Mouse (Mus musculus): ENCODE measurements at regions not wholly inside any gene's neighbourhood (a gene's known extent, or its start where the extent isn't known, plus 50 kb on each side); places are given as distances from the start of the nearest gene placed in this dataset.
A peak's percentile ranks its signal among the peaks of the same experiment; 100 is the strongest.
"Not testable (repeated sequence)": the region's sequence is repeated elsewhere in the genome, so short reads cannot be mapped to it uniquely, and the experiment has no call there.

DNA sequence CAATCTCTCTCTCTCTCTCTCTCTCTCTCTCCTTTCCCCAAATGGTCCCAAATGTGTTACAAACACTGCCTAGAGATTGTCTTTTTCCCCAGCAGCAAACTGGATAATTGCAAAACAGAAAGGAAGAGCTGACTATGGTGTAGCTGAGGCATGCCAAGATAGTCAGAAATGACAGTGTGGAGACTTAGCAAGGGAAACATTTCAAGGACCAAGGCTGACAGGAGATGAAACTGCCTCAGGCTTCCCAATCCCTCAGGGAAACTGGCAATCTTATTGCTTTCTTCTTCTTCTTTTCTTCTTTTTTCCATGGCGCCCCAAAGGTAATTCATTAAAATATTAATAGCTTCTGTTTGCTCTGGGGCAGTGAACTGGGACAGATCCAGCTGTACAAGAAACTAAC lies 1425.4 kb upstream of the Gm7489 start:
- WGBS, result 70% methylated on average over 1 of the region's 1 CpGs
- H3K36me3 ChIP-seq (replicated peaks; ENCODE audit: control insufficient read depth, insufficient read depth, low read depth, low read length), result no peaks in the 10 kb centered on the region
- no peaks in the 10 kb centered on the region for H3K4me1 ChIP-seq (ENCODE audit: control insufficient read depth, insufficient read depth, low read length)
- DNase-seq (ENCODE audit: low spot score), result no peak
- no peak overlapping the region for H3K4me3 ChIP-seq (ENCODE audit: low read depth, low read length)
- no peaks in the 10 kb centered on the region for H3K9me3 ChIP-seq (replicated peaks; ENCODE audit: control insufficient read depth, low read length)
- no peak overlapping the region for H3K4me2 ChIP-seq (ENCODE audit: low read depth, low read length)
- no peak for ATAC-seq (replicated peaks; ENCODE audit: insufficient number of reproducible peaks, low FRiP score, low TSS enrichment, low read depth)
- no peak overlapping the region for H3K27ac ChIP-seq (replicated peaks; ENCODE audit: low read depth, low read length)
- H3K27me3 ChIP-seq (ENCODE audit: control insufficient read depth, insufficient read depth, low read length), result no peaks in the 10 kb centered on the region
- no peak overlapping the region for H3K9ac ChIP-seq (replicated peaks; ENCODE audit: low read length)

DNA sequence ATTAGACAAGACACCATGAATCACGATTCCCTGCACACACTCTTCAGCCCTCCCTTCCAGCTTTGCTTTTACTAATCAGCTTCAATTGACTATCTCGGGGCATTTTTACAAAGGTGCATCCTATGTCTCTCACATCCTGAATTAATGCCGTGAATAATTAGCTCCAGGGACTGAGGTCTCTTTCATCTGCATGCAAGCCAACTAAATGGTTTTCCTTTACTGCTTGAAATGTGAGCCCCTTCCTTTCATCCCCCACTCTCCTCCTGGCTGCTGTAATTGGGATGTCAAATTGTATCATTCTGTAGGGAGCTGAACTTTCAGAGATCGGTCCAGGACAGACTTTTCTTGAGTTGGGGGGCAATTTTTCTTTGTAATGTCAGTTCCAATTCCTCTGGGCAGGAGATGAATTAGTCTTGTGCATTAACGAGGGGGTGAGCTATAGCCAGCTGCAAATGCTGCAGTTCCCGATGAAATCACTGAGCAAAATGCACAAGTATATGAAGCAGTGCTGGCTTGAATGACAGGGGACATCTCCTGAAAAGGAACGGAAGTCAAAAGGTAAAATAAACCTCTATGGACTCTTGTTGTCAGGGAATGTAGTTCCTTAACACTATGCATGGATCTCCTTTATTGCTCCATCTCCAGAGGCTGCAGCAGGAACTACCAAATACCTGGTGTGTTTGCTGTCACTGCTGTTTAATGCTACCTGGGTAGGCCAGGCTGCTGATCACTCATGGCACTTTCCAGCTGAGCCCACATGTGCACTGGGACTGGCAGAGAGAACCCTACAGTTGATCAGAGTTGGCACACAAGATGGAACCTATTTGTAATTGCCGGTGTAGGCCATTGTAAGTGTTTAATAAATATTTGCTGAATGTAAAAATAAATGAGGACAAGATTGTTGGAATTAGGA lies 1420.2 kb upstream of the Gm7489 start:
- DNase-seq (ENCODE audit: low spot score) (peak; percentile 75), ATAC-seq (replicated peaks; ENCODE audit: insufficient number of reproducible peaks, low FRiP score, low TSS enrichment, low read depth) (peak; percentile 70)
- no peak overlapping the region for H3K4me2 ChIP-seq (ENCODE audit: low read depth, low read length)

DNA sequence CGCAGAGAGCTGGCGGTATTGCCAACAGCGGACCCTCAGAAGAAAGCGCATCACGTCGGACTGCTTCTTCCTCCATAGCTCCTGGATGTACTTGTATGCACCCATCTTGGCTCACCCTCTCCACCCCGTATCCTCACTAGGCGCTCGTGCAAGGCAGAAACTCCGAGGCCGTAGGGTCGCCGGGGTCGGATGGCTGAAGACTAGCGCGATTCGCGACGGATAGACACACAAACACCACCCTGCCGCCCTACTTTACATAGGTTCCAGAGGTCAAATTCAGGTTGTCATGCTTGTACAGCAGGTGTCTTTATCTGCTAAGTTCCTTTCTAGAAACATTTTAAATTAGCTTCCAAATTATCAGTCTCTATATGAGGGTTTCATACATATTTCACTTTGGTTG lies 1406.6 kb upstream of the Gm7489 start:
- H3K36me3 ChIP-seq (replicated peaks; ENCODE audit: control insufficient read depth, insufficient read depth, low read depth, low read length); ATAC-seq (replicated peaks; ENCODE audit: insufficient number of reproducible peaks, low FRiP score, low TSS enrichment, low read depth); H3K27me3 ChIP-seq (ENCODE audit: control insufficient read depth, insufficient read depth, low read length); H3K4me1 ChIP-seq (ENCODE audit: control insufficient read depth, insufficient read depth, low read length); H3K4me3 ChIP-seq (ENCODE audit: low read depth, low read length); H3K9ac ChIP-seq (replicated peaks; ENCODE audit: low read length); H3K4me2 ChIP-seq (ENCODE audit: low read depth, low read length); H3K9me3 ChIP-seq (replicated peaks; ENCODE audit: control insufficient read depth, low read length); DNase-seq (ENCODE audit: low spot score); H3K27ac ChIP-seq (replicated peaks; ENCODE audit: low read depth, low read length): not testable (repeated sequence)
- 80% methylated on average over 14 of the region's 20 CpGs for WGBS

More for the DNA sequence above, 1420.2 kb upstream of the Gm7489 start:
- no peak overlapping the region for H3K4me3 ChIP-seq (ENCODE audit: low read depth, low read length)
- H3K36me3 ChIP-seq (replicated peaks; ENCODE audit: control insufficient read depth, insufficient read depth, low read depth, low read length), result no peaks in the 10 kb centered on the region
- no peaks in the 10 kb centered on the region for H3K27me3 ChIP-seq (ENCODE audit: control insufficient read depth, insufficient read depth, low read length)
- no peak overlapping the region for H3K9ac ChIP-seq (replicated peaks; ENCODE audit: low read length)
- no peak overlapping the region for H3K27ac ChIP-seq (replicated peaks; ENCODE audit: low read depth, low read length)
- H3K4me1 ChIP-seq (ENCODE audit: control insufficient read depth, insufficient read depth, low read length), result no peaks in the 10 kb centered on the region
- 16% methylated on average over 8 of the region's 8 CpGs for WGBS
- H3K9me3 ChIP-seq (replicated peaks; ENCODE audit: control insufficient read depth, low read length), result no peaks in the 10 kb centered on the region

DNA sequence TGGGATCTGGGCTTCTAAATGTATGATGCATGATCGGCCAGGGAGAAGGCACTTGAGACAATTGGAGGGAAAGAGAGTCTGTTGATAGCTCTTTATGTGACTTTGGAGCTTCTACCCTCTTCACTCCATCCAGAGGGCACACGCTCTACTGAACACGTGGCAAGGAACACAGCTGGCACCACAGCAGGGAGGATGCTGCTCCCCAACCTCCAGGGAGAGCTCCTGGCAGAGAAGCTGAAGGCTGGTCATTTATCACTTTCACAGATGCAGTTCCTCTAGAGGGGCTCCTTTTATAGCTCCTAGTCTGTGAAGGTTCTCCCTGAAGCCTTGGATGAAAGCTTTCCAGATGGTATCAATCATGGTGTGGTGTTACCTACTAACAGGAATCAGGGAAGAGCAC lies 1403.9 kb upstream of the Gm7489 start:
- H3K9me3 ChIP-seq (replicated peaks; ENCODE audit: control insufficient read depth, low read length), result no peaks in the 10 kb centered on the region
- no peak for ATAC-seq (replicated peaks; ENCODE audit: insufficient number of reproducible peaks, low FRiP score, low TSS enrichment, low read depth)
- no peak for DNase-seq (ENCODE audit: low spot score)

DNA sequence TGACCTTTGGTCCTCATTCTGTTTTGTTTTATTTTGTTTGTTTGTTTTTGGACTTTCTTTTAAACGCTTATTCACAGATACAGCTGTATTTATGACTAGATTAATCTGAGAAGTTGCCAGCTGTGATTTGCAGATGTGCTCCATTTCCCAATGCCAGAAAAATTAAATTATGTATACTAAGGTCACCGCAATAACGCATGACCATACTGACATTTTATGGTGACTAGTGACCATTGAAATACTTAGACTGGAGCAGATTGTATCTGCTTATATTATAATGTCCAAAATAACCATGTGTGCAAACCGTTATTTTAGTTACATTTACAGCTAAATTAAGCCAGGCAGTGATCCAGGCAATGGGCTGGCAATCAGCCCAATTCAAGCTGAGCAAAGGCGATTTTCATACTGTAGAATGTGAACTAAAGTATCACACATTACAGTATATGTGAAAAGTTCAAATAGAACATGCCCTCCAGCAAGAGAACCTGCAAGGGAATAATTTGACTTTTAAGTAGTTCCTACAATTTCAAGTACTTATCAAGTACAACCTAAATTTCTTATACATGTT lies 1401.0 kb upstream of the Gm7489 start:
- no peaks in the 10 kb centered on the region for H3K4me1 ChIP-seq (ENCODE audit: control insufficient read depth, insufficient read depth, low read length)

More for the DNA sequence above, 1403.9 kb upstream of the Gm7489 start:
- Histone ChIP-seq H3K4me1 (ENCODE audit: control insufficient read depth, insufficient read depth, low read length) (no peaks in the 10 kb centered on the region), H3K9ac (replicated peaks; ENCODE audit: low read length) (no peak overlapping the region), H3K27ac (replicated peaks; ENCODE audit: low read depth, low read length) (no peak overlapping the region), H3K36me3 (replicated peaks; ENCODE audit: control insufficient read depth, insufficient read depth, low read depth, low read length) (no peaks in the 10 kb centered on the region), H3K27me3 (ENCODE audit: control insufficient read depth, insufficient read depth, low read length) (no peaks in the 10 kb centered on the region), H3K4me2 (ENCODE audit: low read depth, low read length) (no peak overlapping the region), H3K4me3 (ENCODE audit: low read depth, low read length) (no peak overlapping the region)
- 58% methylated on average over 3 of the region's 3 CpGs for WGBS

DNA sequence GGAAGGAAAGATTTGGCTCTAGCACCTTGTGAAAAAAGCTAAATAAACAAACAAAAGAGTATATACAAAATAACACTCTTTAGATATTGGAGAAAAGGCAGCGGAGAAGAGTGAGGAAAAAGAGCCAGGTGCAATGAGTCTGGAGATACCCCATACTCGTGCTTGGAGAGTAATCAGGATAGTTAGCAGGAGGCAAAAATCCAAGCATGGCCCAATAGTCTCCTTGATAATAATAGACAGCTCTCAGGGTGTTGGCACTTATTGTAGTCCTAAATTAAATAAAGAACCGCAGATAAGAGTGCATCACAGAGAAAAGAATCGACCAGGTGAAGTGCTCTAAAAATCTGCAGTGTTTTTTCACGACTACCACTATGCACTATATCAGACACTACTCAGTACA lies 1400.4 kb upstream of the Gm7489 start:
- ATAC-seq (replicated peaks; ENCODE audit: insufficient number of reproducible peaks, low FRiP score, low TSS enrichment, low read depth) (no peak), DNase-seq (ENCODE audit: low spot score) (no peak)
- Histone ChIP-seq H3K27ac (replicated peaks; ENCODE audit: low read depth, low read length) (no peak overlapping the region), H3K4me3 (ENCODE audit: low read depth, low read length) (no peak overlapping the region), H3K4me2 (ENCODE audit: low read depth, low read length) (no peak overlapping the region), H3K27me3 (ENCODE audit: control insufficient read depth, insufficient read depth, low read length) (no peaks in the 10 kb centered on the region), H3K36me3 (replicated peaks; ENCODE audit: control insufficient read depth, insufficient read depth, low read depth, low read length) (no peaks in the 10 kb centered on the region), H3K9me3 (replicated peaks; ENCODE audit: control insufficient read depth, low read length) (no peaks in the 10 kb centered on the region), H3K9ac (replicated peaks; ENCODE audit: low read length) (no peak overlapping the region), H3K4me1 (ENCODE audit: control insufficient read depth, insufficient read depth, low read length) (no peaks in the 10 kb centered on the region)
- 86% methylated on average over 5 of the region's 5 CpGs for WGBS

More for the DNA sequence above, 1401.0 kb upstream of the Gm7489 start:
- Histone ChIP-seq H3K27ac (replicated peaks; ENCODE audit: low read depth, low read length) (no peak overlapping the region), H3K4me3 (ENCODE audit: low read depth, low read length) (no peak overlapping the region), H3K27me3 (ENCODE audit: control insufficient read depth, insufficient read depth, low read length) (no peaks in the 10 kb centered on the region), H3K9ac (replicated peaks; ENCODE audit: low read length) (no peak overlapping the region), H3K36me3 (replicated peaks; ENCODE audit: control insufficient read depth, insufficient read depth, low read depth, low read length) (no peaks in the 10 kb centered on the region), H3K4me2 (ENCODE audit: low read depth, low read length) (no peak overlapping the region), H3K9me3 (replicated peaks; ENCODE audit: control insufficient read depth, low read length) (no peaks in the 10 kb centered on the region)
- no peak for DNase-seq (ENCODE audit: low spot score)
- WGBS, result 78% methylated on average over 5 of the region's 5 CpGs
- no peak for ATAC-seq (replicated peaks; ENCODE audit: insufficient number of reproducible peaks, low FRiP score, low TSS enrichment, low read depth)

DNA sequence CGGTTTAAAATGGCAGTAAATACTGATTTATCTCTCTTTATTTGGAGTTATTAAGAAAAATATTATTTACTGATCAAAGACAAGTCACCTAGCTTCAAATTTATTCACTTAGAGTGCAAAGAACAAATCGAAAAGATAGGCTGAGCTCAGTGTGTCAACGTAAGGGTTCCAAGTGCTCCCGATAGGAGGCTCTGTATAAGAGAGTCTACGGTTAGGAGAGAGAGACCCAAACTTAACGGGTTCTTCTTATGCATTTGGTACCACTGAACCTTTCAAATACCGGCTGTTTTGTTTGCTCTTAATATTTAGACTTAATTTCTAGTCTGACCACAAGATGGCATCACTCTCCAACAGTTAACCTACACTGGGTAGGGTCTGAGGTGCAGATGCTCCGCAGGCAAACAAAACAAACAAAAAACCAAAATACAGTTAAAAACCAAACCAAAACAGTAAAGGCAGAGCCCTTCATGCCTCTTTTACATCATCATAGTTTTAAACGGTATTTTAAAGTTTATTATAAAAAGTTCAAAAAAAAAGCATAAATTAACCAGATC lies 1379.4 kb upstream of the Gm7489 start:
- ATAC-seq (replicated peaks; ENCODE audit: insufficient number of reproducible peaks, low FRiP score, low TSS enrichment, low read depth), result peak; percentile 67; the same call in 1 of the 2 replicates
- H3K9ac ChIP-seq (replicated peaks; ENCODE audit: low read length), result no peak overlapping the region
- no peaks in the 10 kb centered on the region for H3K27me3 ChIP-seq (ENCODE audit: control insufficient read depth, insufficient read depth, low read length)
- no peak overlapping the region for H3K4me2 ChIP-seq (ENCODE audit: low read depth, low read length)
- no peaks in the 10 kb centered on the region for H3K36me3 ChIP-seq (replicated peaks; ENCODE audit: control insufficient read depth, insufficient read depth, low read depth, low read length)
- peak; percentile 72 for DNase-seq (ENCODE audit: low spot score)
- H3K27ac ChIP-seq (replicated peaks; ENCODE audit: low read depth, low read length), result no peak overlapping the region
- H3K4me3 ChIP-seq (ENCODE audit: low read depth, low read length), result no peak overlapping the region
- H3K4me1 ChIP-seq (ENCODE audit: control insufficient read depth, insufficient read depth, low read length), result no peaks in the 10 kb centered on the region
- H3K9me3 ChIP-seq (replicated peaks; ENCODE audit: control insufficient read depth, low read length), result no peaks in the 10 kb centered on the region
- 31% methylated on average over 9 of the region's 9 CpGs for WGBS

DNA sequence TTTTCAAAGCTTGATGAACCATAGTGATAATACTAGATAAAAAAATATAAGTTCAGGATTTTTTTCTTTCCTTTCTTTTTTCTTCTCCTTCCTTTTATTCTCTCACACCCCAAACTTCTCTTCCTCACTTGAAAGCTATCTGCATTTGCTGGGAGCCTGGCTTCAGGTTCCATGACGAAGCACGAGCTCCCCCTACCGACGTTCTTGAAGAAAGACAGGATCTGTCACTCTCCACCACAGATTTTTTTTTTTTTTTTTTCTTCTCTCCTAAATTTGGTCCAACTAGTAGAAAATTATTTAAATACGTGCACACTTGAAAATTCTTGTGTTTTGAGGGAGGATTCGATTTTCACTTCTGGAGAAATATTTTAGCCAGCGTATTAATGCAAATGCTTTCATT lies 1377.8 kb upstream of the Gm7489 start:
- 3% methylated on average over 7 of the region's 7 CpGs for WGBS
- no peak for ATAC-seq (replicated peaks; ENCODE audit: insufficient number of reproducible peaks, low FRiP score, low TSS enrichment, low read depth)

More for the DNA sequence above, 1377.8 kb upstream of the Gm7489 start:
- no peak overlapping the region for H3K4me3 ChIP-seq (ENCODE audit: low read depth, low read length)
- peak; percentile 81 for DNase-seq (ENCODE audit: low spot score)
- H3K9ac ChIP-seq (replicated peaks; ENCODE audit: low read length), result no peak overlapping the region
- H3K4me1 ChIP-seq (ENCODE audit: control insufficient read depth, insufficient read depth, low read length), result no peaks in the 10 kb centered on the region
- H3K27ac ChIP-seq (replicated peaks; ENCODE audit: low read depth, low read length), result no peak overlapping the region
- no peaks in the 10 kb centered on the region for H3K36me3 ChIP-seq (replicated peaks; ENCODE audit: control insufficient read depth, insufficient read depth, low read depth, low read length)
- H3K27me3 ChIP-seq (ENCODE audit: control insufficient read depth, insufficient read depth, low read length), result no peaks in the 10 kb centered on the region
- no peaks in the 10 kb centered on the region for H3K9me3 ChIP-seq (replicated peaks; ENCODE audit: control insufficient read depth, low read length)
- no peak overlapping the region for H3K4me2 ChIP-seq (ENCODE audit: low read depth, low read length)

Data from embryonic facial prominence, embryonic 11.5 days (tissue).